Mouse (Mus musculus) erythroblast, embryonic 14.5 days (primary cell): ENCODE results near the gene Ptpn3. TPM values are rescaled to one million over a fixed set of nuclear protein-coding genes. Genes with fewer than 3 reads are reported as not detected.

Experiments
- H3K27me3 ChIP-seq: 2 replicates; pipeline ENCODE4 v1.6.1; 2012; ENCODE audit warnings: inconsistent platforms; ENCODE audit not compliant: control insufficient read depth
- H3K36me3 ChIP-seq: 2 replicates; pipeline ENCODE4 v1.6.1; 2012; ENCODE audit warnings: mild to moderate bottlenecking, inconsistent platforms; ENCODE audit not compliant: control insufficient read depth
- H3K4me1 ChIP-seq: 2 replicates; pipeline ENCODE4 v1.6.1; 2012; ENCODE audit warnings: inconsistent platforms; ENCODE audit not compliant: control insufficient read depth
- H3K4me3 ChIP-seq: replicated peaks from 2 replicates; pipeline ENCODE3; 2012; ENCODE audit warnings: moderate library complexity, mild to moderate bottlenecking, inconsistent platforms
- H3K9me3 ChIP-seq: 2 replicates; pipeline ENCODE4 v1.6.1; 2012; ENCODE audit warnings: low read length, inconsistent platforms, mixed read lengths; ENCODE audit not compliant: control insufficient read depth
- GATA1 ChIP-seq: IDR thresholded peaks from 2 replicates; pipeline ENCODE4 v1.6.1; 2012; ENCODE audit warnings: low read length, inconsistent platforms, mixed read lengths
- TAL1 ChIP-seq: IDR thresholded peaks from 3 replicates; pipeline ENCODE4 v1.6.1; 2012; ENCODE audit warnings: low read length, inconsistent platforms, mixed read lengths
- polyA plus RNA-seq: library from polyadenylated mRNA; stranded (reverse); fragments of >175 nt; gene quantifications from 2 replicates; pipeline ENCODE4 v1.2.3, GENCODE M21; 2012

The Ptpn3 gene
- polyA plus RNA-seq, 1 experiment, result not detected

DNA sequence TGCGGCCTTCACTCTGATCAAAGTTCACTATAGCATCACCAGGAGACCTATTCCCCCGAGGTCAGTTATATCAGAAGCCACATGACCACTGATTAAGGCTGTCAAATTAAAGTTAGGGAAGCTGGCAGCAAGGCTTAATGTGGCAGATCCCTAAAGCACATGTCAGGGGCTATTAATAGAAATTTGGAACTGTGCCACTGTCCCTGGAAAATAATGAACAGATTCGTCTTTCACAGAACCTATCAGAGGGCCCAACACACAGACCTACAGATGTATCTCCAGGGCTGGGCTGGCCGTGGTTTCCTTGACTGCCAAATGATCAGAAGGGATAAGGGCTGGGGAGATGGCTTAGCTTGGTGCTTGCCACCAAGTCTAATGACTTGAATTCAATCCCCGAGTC is 65.1 kb downstream of the Ptpn3 start:
- no peaks in the 10 kb centered on the region for H3K27me3 ChIP-seq
- TF ChIP-seq GATA1 (no peak), TAL1 (no peak)
- no peaks in the 10 kb centered on the region for H3K4me1 ChIP-seq
- no peaks in the 10 kb centered on the region for H3K36me3 ChIP-seq
- H3K4me3 ChIP-seq, result no peak overlapping the region
- no peaks in the 10 kb centered on the region for H3K9me3 ChIP-seq

DNA sequence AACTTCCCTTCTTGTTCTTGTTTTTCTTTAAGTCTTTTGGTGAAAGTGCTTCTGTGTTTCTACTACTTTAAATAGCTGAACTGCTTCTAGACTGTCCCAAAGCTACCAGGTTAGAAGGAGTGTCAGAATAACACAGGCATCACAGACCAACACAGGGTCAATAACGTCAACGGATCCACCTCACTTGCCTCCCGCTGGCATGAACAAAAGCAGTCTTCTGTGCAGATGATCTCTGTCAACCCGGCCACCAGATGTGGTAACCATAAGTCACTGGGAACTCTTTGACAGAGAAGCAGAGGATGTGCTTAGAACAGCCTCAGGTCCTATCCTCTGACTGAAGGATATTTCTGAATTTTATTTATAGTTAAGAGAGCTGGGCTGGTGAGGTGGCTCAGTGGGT is 65.9 kb downstream of the Ptpn3 start:
- no peak for TF ChIP-seq GATA1
- no peak for TF ChIP-seq TAL1
- H3K4me3 ChIP-seq, result no peak overlapping the region
- H3K27me3 ChIP-seq, result no peaks in the 10 kb centered on the region
- no peaks in the 10 kb centered on the region for H3K4me1 ChIP-seq
- H3K9me3 ChIP-seq, result no peaks in the 10 kb centered on the region
- no peaks in the 10 kb centered on the region for H3K36me3 ChIP-seq

DNA sequence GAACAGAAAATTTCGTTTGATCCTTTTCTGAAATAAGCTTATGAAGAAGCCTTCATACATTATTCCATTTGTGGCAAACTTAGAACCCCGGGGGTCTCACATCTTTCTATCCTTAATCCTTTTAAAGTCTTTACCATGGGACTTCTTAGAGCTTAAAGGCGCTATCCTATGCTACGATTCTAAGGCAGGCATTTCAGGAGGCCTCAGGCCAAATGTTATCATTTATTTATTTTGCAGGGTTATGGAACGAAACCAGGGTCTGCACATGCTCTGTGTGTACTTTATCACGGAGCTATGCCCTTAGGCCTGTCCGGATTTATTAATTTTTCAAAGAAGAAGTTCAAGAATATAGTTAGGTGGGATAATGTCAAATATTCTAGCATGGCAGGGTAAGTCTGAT is 67.3 kb downstream of the Ptpn3 start:
- no peaks in the 10 kb centered on the region for H3K27me3 ChIP-seq
- no peak overlapping the region for H3K4me3 ChIP-seq
- no peaks in the 10 kb centered on the region for H3K36me3 ChIP-seq
- H3K4me1 ChIP-seq, result no peaks in the 10 kb centered on the region
- no peak for TF ChIP-seq TAL1
- no peak for TF ChIP-seq GATA1
- no peaks in the 10 kb centered on the region for H3K9me3 ChIP-seq

DNA sequence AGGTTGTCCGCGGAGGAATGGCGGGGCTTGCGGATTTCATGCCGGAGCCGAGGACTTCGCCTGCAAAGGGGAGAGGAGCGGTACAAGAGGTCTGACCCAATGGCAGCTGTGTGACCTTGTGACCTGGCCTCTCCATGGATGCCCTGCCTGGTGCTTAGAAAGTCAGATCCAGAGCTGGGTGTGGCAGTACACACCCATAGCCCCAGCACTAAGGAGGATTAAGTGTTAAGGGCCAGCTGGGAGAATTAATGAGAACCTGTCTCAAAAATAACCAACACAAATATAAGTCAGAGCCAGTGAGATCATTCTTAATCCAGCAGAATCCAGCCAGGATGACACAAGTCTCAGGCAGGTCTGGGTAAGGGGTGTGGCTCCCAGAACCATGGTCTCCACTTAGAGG is 69.2 kb downstream of the Ptpn3 start:
- Histone ChIP-seq H3K27me3 (no peaks in the 10 kb centered on the region), H3K36me3 (no peaks in the 10 kb centered on the region), H3K9me3 (no peaks in the 10 kb centered on the region), H3K4me3 (no peak overlapping the region), H3K4me1 (no peaks in the 10 kb centered on the region)
- TF ChIP-seq TAL1 (no peak), GATA1 (no peak)

DNA sequence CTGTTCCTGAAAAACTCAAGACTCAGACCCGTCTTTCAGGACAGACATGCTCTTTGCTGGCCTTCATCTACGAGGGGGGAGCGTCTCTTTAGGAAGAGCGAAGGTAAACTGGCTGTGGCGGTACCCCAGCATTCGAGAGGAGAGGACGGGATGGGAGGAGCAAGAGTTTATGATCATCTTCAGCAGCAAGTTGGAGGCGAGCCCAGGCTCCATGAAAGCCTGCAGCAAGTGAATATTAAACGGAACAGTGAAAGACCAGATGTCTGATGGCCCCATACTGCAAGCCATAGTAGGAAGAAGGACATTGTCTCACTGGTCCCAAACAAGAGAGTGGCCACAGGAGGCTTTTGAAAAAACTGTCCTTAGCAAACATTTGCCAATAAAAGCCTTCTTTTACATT is 70.3 kb downstream of the Ptpn3 start:
- Histone ChIP-seq H3K4me3 (no peak overlapping the region), H3K36me3 (no peaks in the 10 kb centered on the region), H3K27me3 (no peaks in the 10 kb centered on the region), H3K9me3 (no peaks in the 10 kb centered on the region), H3K4me1 (no peaks in the 10 kb centered on the region)
- no peak for TF ChIP-seq GATA1
- TF ChIP-seq TAL1, result no peak

DNA sequence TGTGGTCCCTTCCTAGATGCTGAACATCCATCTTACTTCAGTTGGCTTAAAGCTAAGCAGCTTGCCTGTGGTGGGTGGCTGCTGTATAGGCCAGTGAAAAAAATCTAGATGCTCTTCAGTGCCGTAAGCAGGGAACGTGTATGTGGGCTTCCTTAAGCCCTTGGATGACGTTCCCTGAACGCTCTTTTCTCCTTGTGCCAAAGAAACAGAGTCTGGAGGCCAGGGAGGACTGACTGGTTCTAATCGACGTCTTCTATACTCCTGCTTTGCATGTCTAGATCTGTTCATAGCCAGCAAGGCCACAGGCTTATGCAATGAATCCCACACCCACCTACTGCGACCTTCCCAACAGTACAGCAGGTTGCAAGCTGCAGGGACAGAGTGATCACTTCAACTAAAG is 71.3 kb downstream of the Ptpn3 start:
- Histone ChIP-seq H3K27me3 (no peaks in the 10 kb centered on the region), H3K36me3 (no peaks in the 10 kb centered on the region), H3K4me3 (no peak overlapping the region), H3K9me3 (no peaks in the 10 kb centered on the region), H3K4me1 (no peaks in the 10 kb centered on the region)
- no peak for TF ChIP-seq GATA1
- no peak for TF ChIP-seq TAL1

DNA sequence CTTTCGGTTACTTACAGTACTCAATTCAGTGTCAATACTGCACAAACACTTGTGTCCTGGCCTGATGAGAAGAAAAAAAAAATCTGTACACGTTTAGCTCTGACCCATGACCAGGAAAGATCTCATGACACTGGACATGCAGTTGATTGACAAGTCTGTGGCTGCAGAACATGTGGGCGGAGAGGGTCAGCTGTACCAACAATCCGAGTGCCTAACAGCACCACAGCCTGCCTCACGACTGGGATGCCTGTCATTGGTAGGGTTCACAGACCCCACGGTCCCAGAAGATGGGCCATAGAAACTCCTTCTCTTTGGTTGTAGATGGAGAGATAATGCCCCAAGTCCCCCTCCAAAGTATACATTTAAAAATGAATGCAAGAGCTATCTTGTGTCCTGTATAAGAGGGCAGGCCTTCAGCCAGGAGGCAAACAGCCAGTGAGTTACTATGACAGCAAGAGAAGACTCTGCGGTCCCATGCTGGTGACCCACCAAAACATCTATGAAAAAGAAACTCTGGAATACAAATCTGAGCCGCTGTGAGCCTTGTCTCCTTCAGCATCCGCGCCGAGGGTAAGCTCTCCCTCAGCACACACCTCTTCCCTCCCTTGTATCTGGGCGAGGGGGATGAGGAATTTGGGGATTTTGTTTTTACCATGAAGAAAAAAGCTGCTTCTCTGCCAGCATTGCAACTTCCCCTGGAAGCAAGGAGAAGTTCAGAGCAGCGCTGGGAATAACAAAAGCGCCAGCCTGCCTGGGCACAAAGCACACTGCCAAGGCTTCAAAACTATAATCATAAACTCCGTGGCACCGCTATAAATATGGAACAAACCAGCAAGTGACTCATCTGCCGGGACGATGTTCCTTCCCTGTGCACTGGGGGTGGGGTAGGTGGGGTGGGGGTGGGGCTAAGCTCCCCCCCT is 72.8 kb downstream of the Ptpn3 start:
- no peaks in the 10 kb centered on the region for H3K27me3 ChIP-seq
- H3K4me1 ChIP-seq, result no peaks in the 10 kb centered on the region
- no peak for TF ChIP-seq TAL1
- no peak for TF ChIP-seq GATA1
- no peak overlapping the region for H3K4me3 ChIP-seq
- H3K9me3 ChIP-seq, result no peaks in the 10 kb centered on the region
- H3K36me3 ChIP-seq, result no peaks in the 10 kb centered on the region; the same call in 1 of the 2 replicates

DNA sequence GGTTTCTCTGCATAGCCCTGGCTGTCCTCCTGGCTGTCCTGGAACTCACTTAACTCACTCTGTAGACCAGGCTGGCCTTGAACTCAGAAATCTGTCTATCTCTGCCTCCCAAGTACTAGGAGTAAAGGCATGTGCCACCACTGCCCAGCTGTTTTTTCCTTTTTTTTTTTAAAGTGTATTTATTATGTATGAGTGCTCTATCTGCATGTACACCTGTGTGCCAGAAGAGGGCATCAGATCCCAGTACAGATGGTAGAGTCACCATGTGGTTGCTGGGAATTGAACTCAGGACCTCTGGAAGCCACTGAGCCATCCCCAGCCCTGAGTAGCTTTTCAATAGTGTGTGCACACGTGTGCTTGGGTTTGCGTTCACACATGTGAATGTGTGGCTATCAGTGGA is 76.9 kb downstream of the Ptpn3 start:
- no peaks in the 10 kb centered on the region for H3K27me3 ChIP-seq
- no peaks in the 10 kb centered on the region for H3K4me1 ChIP-seq
- no peaks in the 10 kb centered on the region; the same call in 1 of the 2 replicates for H3K36me3 ChIP-seq
- no peak overlapping the region for H3K4me3 ChIP-seq
- TF ChIP-seq GATA1 (no peak), TAL1 (no peak)
- H3K9me3 ChIP-seq, result no peaks in the 10 kb centered on the region

DNA sequence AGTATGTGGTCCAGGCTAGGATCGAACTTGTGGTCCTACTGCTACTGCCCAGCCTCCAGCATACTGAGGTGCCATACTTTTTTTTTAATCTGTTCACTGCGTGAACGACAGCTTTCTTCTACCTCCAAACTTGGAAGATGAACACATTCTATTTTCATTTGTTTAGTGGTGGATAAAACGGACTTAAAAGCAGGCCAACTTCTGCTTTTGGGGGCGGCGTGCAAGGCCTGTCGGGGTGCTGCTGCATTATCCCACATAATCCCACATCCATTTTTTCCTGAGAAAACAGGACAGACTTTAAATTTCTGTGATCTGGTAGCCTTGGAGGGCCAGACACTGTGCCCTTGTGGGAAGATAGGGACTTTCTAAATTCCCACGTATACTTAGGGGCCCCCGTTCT is 83.9 kb downstream of the Ptpn3 start:
- no peak for TF ChIP-seq TAL1
- no peak for TF ChIP-seq GATA1
- Histone ChIP-seq H3K4me3 (no peak overlapping the region), H3K4me1 (no peaks in the 10 kb centered on the region), H3K27me3 (no peaks in the 10 kb centered on the region), H3K36me3 (no peaks in the 10 kb centered on the region), H3K9me3 (no peaks in the 10 kb centered on the region)
